Mouse (Mus musculus): ENCODE data around the gene Brd3os. TPM values are rescaled to one million over a fixed set of nuclear protein-coding genes. Genes with fewer than 3 reads are reported as not detected.

Brd3os gene
- polyA plus RNA-seq, 1 experiment from 2014 or later, result 15.0 TPM

GRCm38 (mm10) chr2:27445910-27446309, 3.8 kb downstream of the Brd3os start:
- no peaks in the 10 kb centered on the region for H3K9me3 ChIP-seq (ENCODE audit: control insufficient read depth, low read length)
- peaks cover 2% of the 10 kb centered on the region; the same call in 1 of the 2 replicates for H3K4me1 ChIP-seq (replicated peaks; ENCODE audit: control insufficient read depth, insufficient read depth, low read length)
- 90% methylated on average over 3 of the region's 3 CpGs for WGBS
- DNase-seq (ENCODE audit: low spot score) (no peak), ATAC-seq (ENCODE audit: low FRiP score) (no peak)
- H3K36me3 ChIP-seq (ENCODE audit: control insufficient read depth, insufficient read depth, low read length), result peaks cover 14% of the 10 kb centered on the region
- H3K9ac ChIP-seq (ENCODE audit: low read depth, low read length), result no peak overlapping the region
- no peak overlapping the region for H3K4me3 ChIP-seq (ENCODE audit: low read depth, low read length)
- no peaks in the 10 kb centered on the region for H3K27me3 ChIP-seq (ENCODE audit: control insufficient read depth, insufficient read depth, low read length)
- H3K4me2 ChIP-seq (replicated peaks; ENCODE audit: low read depth, low read length), result no peak overlapping the region
- H3K27ac ChIP-seq (ENCODE audit: low read depth, low read length), result no peak overlapping the region

DNA sequence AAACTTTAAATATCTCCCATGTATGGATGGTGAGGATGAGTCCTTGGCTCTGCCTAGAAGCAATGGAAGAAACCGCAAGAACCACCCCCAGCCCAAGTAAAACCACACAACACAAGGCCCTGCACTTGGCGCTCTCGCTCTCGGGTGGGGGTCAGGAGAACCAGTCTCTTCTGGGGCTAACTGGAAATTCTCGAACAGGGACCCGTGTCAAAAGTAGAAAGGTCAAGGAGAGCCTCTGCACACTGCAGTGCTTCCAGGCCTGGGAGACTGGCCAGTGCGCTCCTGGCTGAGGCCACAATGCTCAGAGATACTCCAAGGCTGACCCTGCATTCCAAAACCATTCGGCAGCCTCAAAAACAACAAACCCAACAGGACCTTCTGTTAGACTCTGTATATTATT, 4.7 kb downstream of the Brd3os start:
- Histone ChIP-seq H3K4me1 (replicated peaks; ENCODE audit: control insufficient read depth, insufficient read depth, low read length) (peaks cover 2% of the 10 kb centered on the region; the same call in 1 of the 2 replicates), H3K36me3 (ENCODE audit: control insufficient read depth, insufficient read depth, low read length) (peaks cover 14% of the 10 kb centered on the region), H3K4me3 (ENCODE audit: low read depth, low read length) (no peak overlapping the region), H3K9me3 (ENCODE audit: control insufficient read depth, low read length) (no peaks in the 10 kb centered on the region), H3K27ac (ENCODE audit: low read depth, low read length) (no peak overlapping the region), H3K27me3 (ENCODE audit: control insufficient read depth, insufficient read depth, low read length) (no peaks in the 10 kb centered on the region), H3K4me2 (replicated peaks; ENCODE audit: low read depth, low read length) (no peak overlapping the region), H3K9ac (ENCODE audit: low read depth, low read length) (no peak overlapping the region)
- ATAC-seq (ENCODE audit: low FRiP score) (no peak), DNase-seq (ENCODE audit: low spot score) (no peak)
- WGBS, result 95% methylated on average over 8 of the region's 8 CpGs

GRCm38 (mm10) chr2:27447782-27448181, 5.7 kb downstream of the Brd3os start:
- Histone ChIP-seq H3K4me1 (replicated peaks; ENCODE audit: control insufficient read depth, insufficient read depth, low read length) (peaks cover 2% of the 10 kb centered on the region; the same call in 1 of the 2 replicates), H3K4me2 (replicated peaks; ENCODE audit: low read depth, low read length) (no peak overlapping the region), H3K9me3 (ENCODE audit: control insufficient read depth, low read length) (no peaks in the 10 kb centered on the region), H3K4me3 (ENCODE audit: low read depth, low read length) (no peak overlapping the region), H3K9ac (ENCODE audit: low read depth, low read length) (no peak overlapping the region), H3K27me3 (ENCODE audit: control insufficient read depth, insufficient read depth, low read length) (no peaks in the 10 kb centered on the region), H3K27ac (ENCODE audit: low read depth, low read length) (no peak overlapping the region), H3K36me3 (ENCODE audit: control insufficient read depth, insufficient read depth, low read length) (peaks cover 20% of the 10 kb centered on the region)
- ATAC-seq (ENCODE audit: low FRiP score), result no peak
- 82% methylated on average over 5 of the region's 5 CpGs for WGBS
- DNase-seq (ENCODE audit: low spot score), result peak; percentile 32

DNA sequence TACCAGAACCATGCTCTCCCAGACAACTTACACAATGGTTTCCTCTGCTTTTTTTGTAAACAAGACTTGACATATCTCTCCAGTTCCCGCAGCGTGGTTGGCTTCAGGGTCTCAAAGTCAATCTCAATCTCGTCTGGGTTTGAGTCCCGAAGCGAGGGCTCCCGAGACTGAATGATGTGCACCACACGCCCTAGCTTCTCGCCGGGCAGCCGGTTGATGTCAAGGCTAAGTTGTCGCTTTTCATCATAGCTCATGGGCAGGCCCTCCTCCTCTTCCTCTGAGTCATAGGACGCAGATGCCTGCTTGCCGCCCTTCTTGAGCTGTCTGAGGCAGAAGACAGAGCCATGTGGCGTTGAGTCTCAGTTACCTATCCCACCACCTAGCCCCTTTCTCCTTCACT, 8.1 kb downstream of the Brd3os start:
- H3K4me3 ChIP-seq (ENCODE audit: low read depth, low read length), result no peak overlapping the region
- no peak overlapping the region for H3K9ac ChIP-seq (ENCODE audit: low read depth, low read length)
- no peaks in the 10 kb centered on the region for H3K9me3 ChIP-seq (ENCODE audit: control insufficient read depth, low read length)
- H3K4me2 ChIP-seq (replicated peaks; ENCODE audit: low read depth, low read length), result no peak overlapping the region
- DNase-seq (ENCODE audit: low spot score), result no peak
- ATAC-seq (ENCODE audit: low FRiP score), result no peak
- H3K27ac ChIP-seq (ENCODE audit: low read depth, low read length), result no peak overlapping the region
- H3K4me1 ChIP-seq (replicated peaks; ENCODE audit: control insufficient read depth, insufficient read depth, low read length), result no peaks in the 10 kb centered on the region
- H3K36me3 ChIP-seq (ENCODE audit: control insufficient read depth, insufficient read depth, low read length), result peaks cover 36% of the 10 kb centered on the region
- no peaks in the 10 kb centered on the region for H3K27me3 ChIP-seq (ENCODE audit: control insufficient read depth, insufficient read depth, low read length)
- WGBS, result 93% methylated on average over 14 of the region's 14 CpGs

DNA sequence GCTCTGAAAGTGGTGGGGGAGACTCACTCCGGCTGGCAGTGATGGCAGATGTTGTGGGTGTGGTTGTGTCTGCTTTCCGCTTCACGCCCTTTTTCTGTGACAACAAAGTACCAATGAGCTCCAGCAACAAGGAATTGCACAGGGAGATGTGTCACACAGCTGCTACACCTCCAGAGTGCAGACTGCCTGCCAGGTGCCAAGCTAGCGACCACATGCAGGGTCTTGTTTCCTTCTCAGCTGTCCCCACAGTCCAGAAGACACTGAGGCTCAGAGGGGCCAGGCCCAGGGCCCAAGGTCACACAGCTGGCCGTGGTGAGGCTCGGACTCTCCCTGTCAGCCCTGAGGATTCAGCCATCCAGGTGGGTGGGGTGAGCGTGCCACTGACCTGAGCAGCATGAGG, 17.6 kb downstream of the Brd3os start:
- DNase-seq (ENCODE audit: low spot score), result no peak
- peaks cover 32% of the 10 kb centered on the region for H3K36me3 ChIP-seq (ENCODE audit: control insufficient read depth, insufficient read depth, low read length)
- no peak overlapping the region for H3K4me3 ChIP-seq (ENCODE audit: low read depth, low read length)

GRCm38 (mm10) chr2:27460163-27460562, 18.0 kb downstream of the Brd3os start:
- Histone ChIP-seq H3K9ac (ENCODE audit: low read depth, low read length) (no peak overlapping the region), H3K9me3 (ENCODE audit: control insufficient read depth, low read length) (no peaks in the 10 kb centered on the region), H3K27ac (ENCODE audit: low read depth, low read length) (no peak overlapping the region), H3K4me2 (replicated peaks; ENCODE audit: low read depth, low read length) (no peak overlapping the region), H3K4me1 (replicated peaks; ENCODE audit: control insufficient read depth, insufficient read depth, low read length) (no peaks in the 10 kb centered on the region), H3K27me3 (ENCODE audit: control insufficient read depth, insufficient read depth, low read length) (no peaks in the 10 kb centered on the region), H3K36me3 (ENCODE audit: control insufficient read depth, insufficient read depth, low read length) (peaks cover 32% of the 10 kb centered on the region), H3K4me3 (ENCODE audit: low read depth, low read length) (no peak overlapping the region)
- whole genome bisulfite sequencing, result 92% methylated on average over 5 of the region's 5 CpGs
- DNase-seq (ENCODE audit: low spot score) (no peak), ATAC-seq (ENCODE audit: low FRiP score) (no peak)

More for the DNA sequence above, 17.6 kb downstream of the Brd3os start:
- Histone ChIP-seq H3K9me3 (ENCODE audit: control insufficient read depth, low read length) (no peaks in the 10 kb centered on the region), H3K4me2 (replicated peaks; ENCODE audit: low read depth, low read length) (no peak overlapping the region), H3K27me3 (ENCODE audit: control insufficient read depth, insufficient read depth, low read length) (no peaks in the 10 kb centered on the region), H3K4me1 (replicated peaks; ENCODE audit: control insufficient read depth, insufficient read depth, low read length) (no peaks in the 10 kb centered on the region), H3K9ac (ENCODE audit: low read depth, low read length) (no peak overlapping the region), H3K27ac (ENCODE audit: low read depth, low read length) (no peak overlapping the region)
- WGBS, result 85% methylated on average over 7 of the region's 7 CpGs
- ATAC-seq (ENCODE audit: low FRiP score), result no peak

GRCm38 (mm10) chr2:27460651-27461050, 18.5 kb downstream of the Brd3os start:
- Histone ChIP-seq H3K36me3 (ENCODE audit: control insufficient read depth, insufficient read depth, low read length) (peaks cover 32% of the 10 kb centered on the region), H3K4me3 (ENCODE audit: low read depth, low read length) (no peak overlapping the region), H3K4me1 (replicated peaks; ENCODE audit: control insufficient read depth, insufficient read depth, low read length) (no peaks in the 10 kb centered on the region), H3K4me2 (replicated peaks; ENCODE audit: low read depth, low read length) (no peak overlapping the region), H3K27ac (ENCODE audit: low read depth, low read length) (no peak overlapping the region), H3K9ac (ENCODE audit: low read depth, low read length) (no peak overlapping the region), H3K27me3 (ENCODE audit: control insufficient read depth, insufficient read depth, low read length) (no peaks in the 10 kb centered on the region), H3K9me3 (ENCODE audit: control insufficient read depth, low read length) (no peaks in the 10 kb centered on the region)
- no peak for DNase-seq (ENCODE audit: low spot score)
- 84% methylated on average over 9 of the region's 9 CpGs for WGBS
- ATAC-seq (ENCODE audit: low FRiP score), result no peak

- H3K9me3 ChIP-seq (ENCODE audit: control insufficient read depth, low read length), result no peaks in the 10 kb centered on the region
- DNase-seq (ENCODE audit: low spot score) (no peak), ATAC-seq (ENCODE audit: low FRiP score) (no peak)
- no peaks in the 10 kb centered on the region for H3K27me3 ChIP-seq (ENCODE audit: control insufficient read depth, insufficient read depth, low read length)
- H3K9ac ChIP-seq (ENCODE audit: low read depth, low read length), result no peak overlapping the region
- H3K4me2 ChIP-seq (replicated peaks; ENCODE audit: low read depth, low read length), result no peak overlapping the region
- no peaks in the 10 kb centered on the region for H3K4me1 ChIP-seq (replicated peaks; ENCODE audit: control insufficient read depth, insufficient read depth, low read length)
- peaks cover 24% of the 10 kb centered on the region for H3K36me3 ChIP-seq (ENCODE audit: control insufficient read depth, insufficient read depth, low read length)
- no peak overlapping the region for H3K27ac ChIP-seq (ENCODE audit: low read depth, low read length)
- H3K4me3 ChIP-seq (ENCODE audit: low read depth, low read length), result no peak overlapping the region
- WGBS, result 90% methylated on average over 4 of the region's 4 CpGs
Measured at GRCm38 (mm10) chr2:27461881-27462660, 19.9 kb downstream of the Brd3os start.

DNA sequence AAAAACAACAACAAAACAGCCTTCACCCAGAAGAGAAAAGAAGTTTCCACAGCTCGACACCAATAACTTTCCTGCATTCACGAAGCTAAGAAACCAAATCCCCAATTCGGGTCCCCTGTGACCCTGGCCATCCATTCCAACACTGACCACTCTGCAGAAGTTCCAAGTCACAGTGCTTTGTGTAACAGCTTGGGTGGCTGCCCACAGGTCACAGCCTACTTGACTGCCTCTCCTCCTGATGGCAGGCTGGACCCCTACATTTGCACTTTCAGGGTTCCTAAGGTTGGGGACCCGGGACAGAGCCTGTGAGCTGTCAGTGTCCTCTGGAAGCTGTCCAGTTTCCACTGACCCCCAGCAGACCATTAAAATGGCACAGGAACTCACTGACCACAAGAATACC, 20.8 kb downstream of the Brd3os start:
- ATAC-seq (ENCODE audit: low FRiP score) (no peak), DNase-seq (ENCODE audit: low spot score) (no peak)
- Histone ChIP-seq H3K9ac (ENCODE audit: low read depth, low read length) (no peak overlapping the region), H3K4me1 (replicated peaks; ENCODE audit: control insufficient read depth, insufficient read depth, low read length) (no peaks in the 10 kb centered on the region), H3K9me3 (ENCODE audit: control insufficient read depth, low read length) (no peaks in the 10 kb centered on the region), H3K4me3 (ENCODE audit: low read depth, low read length) (no peak overlapping the region), H3K27me3 (ENCODE audit: control insufficient read depth, insufficient read depth, low read length) (no peaks in the 10 kb centered on the region), H3K4me2 (replicated peaks; ENCODE audit: low read depth, low read length) (no peak overlapping the region), H3K36me3 (ENCODE audit: control insufficient read depth, insufficient read depth, low read length) (peaks cover 23% of the 10 kb centered on the region), H3K27ac (ENCODE audit: low read depth, low read length) (no peak overlapping the region)
- WGBS, result 90% methylated on average over 4 of the region's 4 CpGs
